Mouse (Mus musculus) ovary, adult 18-20 months (tissue): ENCODE data around the gene Agxt2.

ENCODE experiments used
- DNase-seq: peaks from one replicate; pipeline ENCODE4 v3.0.0; 2022; ENCODE audit warnings: low spot score, mixed read lengths

The Agxt2 gene

GRCm38 (mm10) chr15:10426545-10427266 is 68.4 kb downstream of the Agxt2 start:
- DNase-seq = no peak

DNA sequence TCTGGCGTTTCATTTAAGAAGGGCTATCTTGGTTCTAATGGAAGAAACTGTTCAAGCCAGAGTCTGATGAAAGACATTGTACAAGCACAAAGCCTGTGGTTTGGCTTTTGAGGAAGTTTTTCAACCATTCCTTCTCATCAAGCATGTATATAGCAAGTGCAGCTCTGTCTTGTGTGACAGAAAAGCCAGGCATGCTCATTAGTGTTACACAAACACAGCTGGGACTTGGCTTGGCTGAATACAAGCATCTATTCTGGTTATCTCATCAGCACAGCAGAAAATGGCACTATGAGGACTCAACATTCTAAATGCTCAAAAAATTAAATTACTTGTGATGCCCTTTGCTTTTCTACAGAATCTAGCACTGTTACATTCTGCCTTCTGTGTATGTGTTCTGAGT is 78.6 kb downstream of the Agxt2 start:
- DNase-seq = no peak

DNA sequence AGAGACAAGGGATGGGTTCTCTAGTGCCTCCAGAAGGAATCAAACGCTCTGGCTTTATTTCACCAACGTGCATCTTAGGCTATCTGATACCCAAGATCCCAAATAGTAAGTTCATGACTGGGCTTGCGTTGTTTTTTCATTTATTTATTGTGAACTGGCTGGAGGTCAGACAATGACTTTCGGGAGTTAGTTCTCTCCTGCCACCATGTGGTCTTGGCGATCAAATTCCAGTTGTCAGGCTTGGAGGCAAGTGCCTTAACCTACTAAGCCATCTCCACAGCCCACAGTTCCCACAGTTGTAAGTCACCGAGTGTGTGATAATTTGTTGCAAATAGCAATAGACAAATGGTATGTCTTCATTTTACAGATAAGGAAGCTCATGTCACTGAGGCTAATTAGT is 81.6 kb downstream of the Agxt2 start:
- DNase-seq = no peak

GRCm38 (mm10) chr15:10441493-10441892 is 83.2 kb downstream of the Agxt2 start:
- no peak for DNase-seq

- DNase-seq = no peak
Observed at GRCm38 (mm10) chr15:10442275-10442674, 83.9 kb downstream of the Agxt2 start.

- DNase-seq = no peak
Observed at GRCm38 (mm10) chr15:10447102-10447501, 88.8 kb downstream of the Agxt2 start.
